Mouse (Mus musculus) embryonic facial prominence, embryonic 11.5 days (tissue): ENCODE results near the gene Fam234b. TPM values are rescaled to one million over a fixed set of nuclear protein-coding genes. Genes with fewer than 3 reads are reported as not detected.

Source experiments
- ATAC-seq: fragments of 200-750 bp; cut with Nextera tagmentation; replicated peaks from 2 replicates; pipeline ENCODE4 v1.8.0; 2017; ENCODE audit warnings: low read depth; ENCODE audit not compliant: insufficient number of reproducible peaks, low FRiP score, low TSS enrichment
- DNase-seq: peaks from one replicate; pipeline ENCODE4 v3.0.0-alpha.2; 2015; ENCODE audit warnings: low spot score
- H3K27ac ChIP-seq: fragments of 300-500 bp; sonication (generic); replicated peaks from 2 replicates; pipeline ENCODE4 v1.5.1; 2014; ENCODE audit warnings: mild to moderate bottlenecking, low read depth, low read length, control low read depth
- H3K27me3 ChIP-seq: fragments of 300-500 bp; sonication (generic); 2 replicates; pipeline ENCODE4 v1.6.1; 2014; ENCODE audit warnings: mild to moderate bottlenecking, low read length, moderate library complexity, mixed read lengths; ENCODE audit not compliant: control insufficient read depth, insufficient read depth
- H3K36me3 ChIP-seq: fragments of 300-500 bp; sonication (generic); replicated peaks from 2 replicates; pipeline ENCODE4 v1.6.1; 2014; ENCODE audit warnings: low read depth, mild to moderate bottlenecking, low read length, moderate library complexity, mixed read lengths; ENCODE audit not compliant: control insufficient read depth, insufficient read depth
- H3K4me1 ChIP-seq: fragments of 300-500 bp; sonication (generic); 2 replicates; pipeline ENCODE4 v1.6.1; 2014; ENCODE audit warnings: low read length, mixed read lengths; ENCODE audit not compliant: control insufficient read depth, insufficient read depth
- H3K4me2 ChIP-seq: fragments of 300-500 bp; sonication (generic); 2 replicates; pipeline ENCODE4 v1.6.1; 2014; ENCODE audit warnings: low read depth, mild to moderate bottlenecking, control low read depth, low read length, moderate library complexity
- H3K4me3 ChIP-seq: fragments of 300-500 bp; sonication (generic); 2 replicates; pipeline ENCODE4 v1.5.1; 2014; ENCODE audit warnings: low read depth, low read length, control low read depth
- H3K9ac ChIP-seq: fragments of 300-500 bp; sonication (generic); replicated peaks from 2 replicates; pipeline ENCODE4 v1.6.1; 2014; ENCODE audit warnings: mild to moderate bottlenecking, control low read depth, low read length
- H3K9me3 ChIP-seq: fragments of 300-500 bp; sonication (generic); replicated peaks from 2 replicates; pipeline ENCODE4 v1.6.1; 2016; ENCODE audit warnings: mild to moderate bottlenecking, low read length, inconsistent platforms, mixed read lengths; ENCODE audit not compliant: control insufficient read depth
- WGBS: fragments of 180-500 bp; shearing (Covaris S2); extraction: QIAGEN DNeasy Blood & Tissue Kit; methylation state at CpG from one replicate; pipeline ENCODE4 v1.1.7; 2014; 5-methylcytosine and 5-hydroxymethylcytosine counted together
- polyA plus RNA-seq: library from polyadenylated mRNA; unstranded; fragments of >200 nt; fragmentation: Nextera tagmentation; extraction: Ambion mirVana; gene quantifications from 2 replicates; pipeline ENCODE4 v1.2.1, GENCODE M21; 2014

Fam234b gene
- polyA plus RNA-seq, 1 experiment from 2014 or later = 25.0 TPM

DNA sequence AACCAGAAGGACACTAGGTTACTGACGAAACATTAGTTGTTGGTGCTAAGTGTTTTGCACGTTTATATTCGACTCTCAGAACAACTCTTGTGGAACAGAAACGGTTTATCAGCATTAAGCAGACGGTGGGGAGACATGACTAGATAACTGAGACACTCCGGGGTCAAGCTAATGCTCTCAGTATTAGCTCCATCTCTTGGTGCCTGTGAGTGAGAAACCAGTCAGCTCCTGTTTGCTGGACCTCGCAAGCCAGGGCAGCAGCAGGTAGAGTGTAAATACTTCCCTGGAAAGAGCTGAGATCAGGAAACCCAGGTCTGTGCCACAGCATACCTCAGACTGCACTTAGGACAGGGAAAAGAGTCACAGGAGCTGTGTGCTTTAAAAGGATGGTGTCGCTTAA, 1.1 kb upstream of the Fam234b start:
- Histone ChIP-seq H3K4me3 (no peak overlapping the region), H3K36me3 (no peaks in the 10 kb centered on the region), H3K27ac (no peak overlapping the region), H3K27me3 (no peaks in the 10 kb centered on the region), H3K9ac (no peak overlapping the region), H3K9me3 (no peaks in the 10 kb centered on the region), H3K4me1 (peaks cover 4% of the 10 kb centered on the region), H3K4me2 (no peak overlapping the region)
- ATAC-seq (no peak), DNase-seq (no peak)
- WGBS = 84% methylated on average over 8 of the region's 8 CpGs

DNA sequence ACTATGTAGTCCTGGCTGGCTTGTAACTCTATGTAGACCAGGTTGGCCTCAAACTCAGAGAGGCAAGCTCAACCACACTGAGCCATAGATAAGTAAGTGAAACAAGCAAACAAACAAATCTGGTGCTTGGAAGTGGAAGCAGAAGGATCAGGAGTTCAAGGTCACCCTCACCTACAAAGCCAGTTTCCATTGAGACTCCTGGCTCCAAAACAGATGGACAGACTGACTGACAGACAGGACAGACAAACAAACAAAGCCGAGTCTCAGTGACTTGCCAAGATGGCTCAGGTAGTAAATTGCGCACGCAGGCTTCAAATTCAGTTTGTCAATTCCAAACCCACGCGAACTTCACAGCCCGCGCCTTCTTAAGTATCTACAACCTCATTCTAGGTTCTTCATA, 331 bp upstream of the Fam234b start:
- Histone ChIP-seq H3K4me3 (peak overlapping the region; percentile 74), H3K36me3 (no peaks in the 10 kb centered on the region), H3K4me1 (peaks cover 4% of the 10 kb centered on the region), H3K27me3 (no peaks in the 10 kb centered on the region), H3K27ac (no peak overlapping the region), H3K9me3 (no peaks in the 10 kb centered on the region), H3K4me2 (peak overlapping the region; percentile 79), H3K9ac (peak overlapping the region; percentile 77)
- ATAC-seq (no peak), DNase-seq (no peak)
- 17% methylated on average over 7 of the region's 7 CpGs for WGBS

DNA sequence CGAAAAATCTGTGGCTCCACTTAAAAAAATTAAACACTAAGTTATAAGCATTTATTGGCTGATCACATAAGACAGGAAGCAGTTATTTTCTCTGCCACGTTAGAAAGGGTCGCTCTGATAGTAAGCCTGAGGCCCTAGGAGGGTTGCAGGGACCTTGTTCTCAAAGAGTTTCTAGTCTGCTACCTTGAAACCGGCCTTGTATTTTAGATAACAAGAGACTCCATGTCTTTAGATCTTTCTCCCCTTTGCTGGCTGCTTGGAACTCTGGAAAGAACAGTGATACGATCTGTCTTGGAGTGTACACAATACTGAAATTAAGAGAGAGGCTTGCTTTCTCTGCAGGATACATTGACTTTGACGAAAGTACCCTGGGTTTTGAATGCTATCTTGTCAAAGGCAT, 949 bp downstream of the Fam234b start:
- Histone ChIP-seq H3K9ac (no peak overlapping the region), H3K4me2 (no peak overlapping the region; the same call in 1 of the 2 replicates), H3K27me3 (no peaks in the 10 kb centered on the region), H3K4me1 (peaks cover under 1% of the 10 kb centered on the region; the same call in 1 of the 2 replicates), H3K4me3 (no peak overlapping the region), H3K27ac (no peak overlapping the region), H3K36me3 (no peaks in the 10 kb centered on the region), H3K9me3 (no peaks in the 10 kb centered on the region)
- DNase-seq (no peak), ATAC-seq (no peak)
- WGBS = 54% methylated on average over 6 of the region's 6 CpGs

DNA sequence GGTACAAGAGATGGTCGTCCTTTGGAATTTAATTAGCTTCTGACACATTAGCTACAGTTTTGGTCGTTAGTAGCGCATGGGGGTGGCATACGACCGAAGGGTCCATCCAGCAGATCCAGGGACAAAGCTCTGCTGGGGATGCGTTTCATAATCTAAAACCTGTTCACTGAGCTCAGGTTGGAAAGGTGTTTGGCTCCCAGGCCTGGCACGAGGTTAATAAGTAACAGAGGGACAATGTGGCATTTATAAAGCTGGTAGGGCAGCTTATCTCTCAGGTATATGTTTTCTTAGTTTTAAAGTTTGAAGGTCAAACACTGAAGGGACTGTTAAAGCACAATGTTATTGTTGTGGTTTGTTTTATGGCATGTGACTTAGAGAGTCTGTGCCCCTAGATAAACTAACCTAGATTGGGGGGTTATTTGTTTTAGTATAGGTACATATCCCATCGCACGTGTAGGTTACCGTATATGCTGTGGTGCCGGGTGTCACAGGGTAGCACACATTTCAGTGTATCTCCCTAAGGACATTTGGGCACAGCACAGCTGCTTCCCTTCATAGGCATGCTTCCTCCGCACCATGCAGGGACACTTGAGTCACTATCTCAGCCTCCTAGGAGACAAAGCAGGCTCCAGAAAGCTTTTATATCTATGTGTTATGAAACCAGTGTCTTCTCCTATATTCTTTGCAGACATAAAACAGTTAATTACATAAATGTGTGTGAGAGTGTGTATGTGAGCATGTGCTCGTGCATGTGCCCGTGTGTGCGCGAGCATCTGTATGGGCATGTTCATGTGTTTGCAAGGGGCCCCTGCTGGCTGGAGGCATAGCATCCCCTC, 2.6 kb downstream of the Fam234b start:
- Histone ChIP-seq H3K4me3 (no peak overlapping the region), H3K9me3 (no peaks in the 10 kb centered on the region), H3K4me1 (no peaks in the 10 kb centered on the region), H3K27me3 (no peaks in the 10 kb centered on the region), H3K27ac (no peak overlapping the region), H3K4me2 (no peak overlapping the region), H3K36me3 (no peaks in the 10 kb centered on the region), H3K9ac (no peak overlapping the region)
- no peak for DNase-seq
- 86% methylated on average over 16 of the region's 16 CpGs for WGBS
- no peak for ATAC-seq

DNA sequence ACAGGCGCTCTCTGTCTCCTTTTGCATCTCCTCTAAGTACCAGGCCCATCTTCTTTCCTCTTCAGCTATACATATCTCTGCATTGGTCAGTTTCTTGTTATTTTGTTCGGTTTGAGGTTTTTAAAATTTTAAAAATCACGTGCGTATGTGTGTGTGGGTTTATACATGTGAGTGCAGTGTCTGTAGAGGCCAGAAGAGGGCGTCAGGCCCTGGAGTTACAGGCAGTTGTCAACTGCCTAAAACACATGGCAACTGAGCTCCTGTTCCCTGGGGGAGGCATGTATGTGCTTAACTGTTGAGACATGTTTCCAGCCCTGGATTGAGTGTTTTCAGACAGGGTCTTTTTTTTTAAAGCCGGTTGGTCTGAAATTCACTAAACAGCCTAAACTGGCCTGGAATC, 4.9 kb downstream of the Fam234b start:
- Histone ChIP-seq H3K4me2 (no peak overlapping the region), H3K27ac (no peak overlapping the region), H3K27me3 (no peaks in the 10 kb centered on the region), H3K4me1 (no peaks in the 10 kb centered on the region), H3K9ac (no peak overlapping the region), H3K9me3 (no peaks in the 10 kb centered on the region), H3K4me3 (no peak overlapping the region), H3K36me3 (no peaks in the 10 kb centered on the region)
- no peak for ATAC-seq
- no peak for DNase-seq
- WGBS = 88% methylated on average over 6 of the region's 6 CpGs

DNA sequence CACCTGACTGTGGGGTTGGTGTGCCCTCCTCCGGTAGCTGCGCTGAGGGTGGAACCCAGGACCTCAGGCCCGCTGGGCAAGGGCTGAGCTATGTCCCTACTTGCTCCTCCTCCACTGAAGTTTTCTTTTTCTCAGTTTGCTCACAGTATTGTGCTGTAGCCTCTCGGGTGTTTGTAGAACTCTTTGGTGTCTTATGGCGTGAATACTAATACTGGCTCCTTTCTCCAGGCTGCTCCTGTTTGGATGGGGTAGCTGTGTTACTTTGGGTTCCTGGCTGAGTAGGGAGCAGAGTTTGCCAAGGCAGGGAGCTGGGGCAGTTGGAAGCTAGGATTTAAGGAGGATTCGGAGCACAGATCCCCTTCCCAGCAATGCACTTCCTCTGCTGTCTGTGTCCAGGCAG, 6.0 kb downstream of the Fam234b start:
- DNase-seq (no peak), ATAC-seq (no peak)
- Histone ChIP-seq H3K36me3 (no peaks in the 10 kb centered on the region), H3K27me3 (no peaks in the 10 kb centered on the region), H3K27ac (no peak overlapping the region), H3K4me3 (no peak overlapping the region), H3K9me3 (no peaks in the 10 kb centered on the region), H3K4me2 (no peak overlapping the region), H3K9ac (no peak overlapping the region), H3K4me1 (no peaks in the 10 kb centered on the region)
- 66% methylated on average over 6 of the region's 6 CpGs for WGBS

DNA sequence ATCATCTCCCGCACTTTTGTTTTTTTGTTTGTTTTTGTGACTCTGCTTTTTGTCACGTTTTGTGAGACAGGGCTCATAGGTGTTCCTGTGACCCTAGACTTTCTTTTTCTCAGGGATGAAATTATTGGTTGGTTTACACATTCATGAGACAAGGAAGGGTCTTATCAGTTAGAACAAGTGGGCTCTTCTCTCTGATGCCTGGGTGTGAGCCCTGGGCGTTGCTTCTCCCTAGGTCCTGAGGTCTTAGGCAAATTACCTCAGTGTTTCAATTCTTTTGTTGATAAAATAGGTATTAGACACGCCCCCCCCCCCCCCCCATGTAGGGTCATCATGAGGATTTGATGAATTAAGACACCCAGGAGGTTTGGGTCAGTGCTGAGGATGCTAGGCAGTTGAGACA, 7.1 kb downstream of the Fam234b start:
- Histone ChIP-seq H3K9me3 (no peaks in the 10 kb centered on the region), H3K36me3 (no peaks in the 10 kb centered on the region; the same call in 1 of the 2 replicates), H3K27ac (no peak overlapping the region), H3K9ac (no peak overlapping the region), H3K4me2 (no peak overlapping the region), H3K4me1 (no peaks in the 10 kb centered on the region), H3K4me3 (no peak overlapping the region), H3K27me3 (no peaks in the 10 kb centered on the region)
- DNase-seq = no peak
- 66% methylated on average over 4 of the region's 4 CpGs for WGBS
- ATAC-seq = no peak

DNA sequence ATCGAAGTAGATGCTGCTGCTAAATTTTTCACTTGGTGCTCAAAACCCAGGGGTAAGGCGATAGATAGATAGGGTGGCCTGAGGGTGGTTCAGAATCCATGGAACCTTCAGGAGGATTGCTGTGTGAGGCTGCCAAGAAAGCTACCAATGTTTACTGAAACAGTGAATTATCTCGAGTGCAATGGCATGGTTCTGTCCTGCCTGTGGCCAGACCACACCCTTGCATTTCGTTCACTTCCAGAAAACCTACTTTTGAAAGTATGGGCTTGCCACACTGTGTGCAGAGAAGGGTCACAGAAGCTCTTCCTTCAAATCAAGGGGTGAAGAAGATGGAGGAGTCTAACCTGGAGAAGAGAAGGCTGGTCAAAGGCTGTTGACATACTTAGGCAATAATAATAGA, 8.0 kb downstream of the Fam234b start:
- no peak overlapping the region for H3K4me2 ChIP-seq
- H3K9ac ChIP-seq = no peak overlapping the region
- H3K4me3 ChIP-seq = no peak overlapping the region
- DNase-seq (no peak), ATAC-seq (no peak)
- H3K4me1 ChIP-seq = no peaks in the 10 kb centered on the region
- H3K9me3 ChIP-seq = no peaks in the 10 kb centered on the region
- H3K27me3 ChIP-seq = no peaks in the 10 kb centered on the region
- 89% methylated on average over 4 of the region's 4 CpGs for WGBS
- no peak overlapping the region for H3K27ac ChIP-seq
- H3K36me3 ChIP-seq = no peaks in the 10 kb centered on the region; the same call in 1 of the 2 replicates
